Mouse (Mus musculus): ENCODE data around the gene Icos.
A peak's percentile ranks its signal among the peaks of the same experiment; 100 is the strongest.

Gene Icos

GRCm38 (mm10) chr1:60961080-60961479, 16.6 kb upstream of the Icos start:
- peak; percentile 68 for DNase-seq (ENCODE audit: low read depth, low spot score)

DNA sequence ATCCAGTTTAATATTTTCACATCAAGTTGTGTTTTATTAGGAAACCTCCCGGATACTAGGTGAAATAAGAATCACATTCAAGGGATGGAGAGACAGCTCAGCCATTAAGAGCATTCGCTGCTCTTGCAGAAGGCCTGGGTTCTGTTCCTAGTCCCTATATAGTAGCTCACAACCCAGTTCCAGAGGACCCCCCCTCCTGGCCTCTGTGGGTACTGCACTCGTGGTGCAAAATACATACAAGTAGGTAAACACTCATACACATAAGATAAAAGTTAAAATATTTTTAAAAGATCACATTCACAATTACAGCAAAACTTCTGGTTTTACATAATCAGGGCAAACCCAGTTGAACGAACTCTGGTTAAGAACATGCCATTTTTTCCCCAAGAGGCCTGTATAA, 15.6 kb upstream of the Icos start:
- peak; percentile 30 for DNase-seq (ENCODE audit: low read depth, low spot score)

DNA sequence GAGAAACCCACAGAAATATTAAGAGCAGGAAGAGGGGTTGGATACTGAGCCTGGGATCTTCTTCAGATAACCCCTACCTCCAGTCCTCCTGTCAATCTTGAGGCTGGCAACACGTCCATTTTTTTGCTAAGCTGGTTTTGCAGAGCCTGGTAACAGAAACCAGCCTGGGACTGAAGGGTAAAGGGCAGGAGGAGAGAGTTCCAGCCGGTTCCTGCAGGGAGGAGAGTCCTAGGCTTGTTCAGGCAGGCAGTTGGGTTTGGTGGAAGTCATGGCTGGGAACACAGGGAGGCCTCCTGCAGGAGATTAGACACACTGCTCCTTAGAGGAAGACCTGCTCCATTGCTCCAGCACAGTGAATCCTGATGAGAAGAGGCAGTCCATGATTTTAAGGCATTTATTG, 10.2 kb upstream of the Icos start:
- no peak for DNase-seq (ENCODE audit: low read depth, low spot score)

DNA sequence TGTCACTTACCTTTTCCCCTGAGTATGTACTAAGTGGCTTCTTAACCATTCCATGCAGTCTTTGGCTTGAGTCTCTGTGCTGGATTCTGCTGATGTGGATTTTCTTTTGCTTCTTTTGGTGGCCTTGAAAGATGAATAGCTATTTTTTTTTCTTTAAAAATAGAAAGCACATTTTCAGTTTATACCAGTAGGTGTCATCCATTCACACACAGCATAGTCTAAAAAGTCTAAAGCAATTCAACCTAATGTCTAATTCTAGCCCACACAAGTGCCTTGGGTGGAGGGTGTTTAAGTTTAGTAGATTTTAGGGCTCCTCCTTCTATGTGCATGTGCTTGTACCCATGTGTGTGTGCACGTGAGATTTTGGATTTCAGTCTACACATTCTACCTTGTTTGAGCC, 6.9 kb upstream of the Icos start:
- DNase-seq (ENCODE audit: low read depth, low spot score) = no peak

- DNase-seq (ENCODE audit: low read depth, low spot score) = no peak
Measured at GRCm38 (mm10) chr1:60974221-60974620, 3.5 kb upstream of the Icos start.

DNA sequence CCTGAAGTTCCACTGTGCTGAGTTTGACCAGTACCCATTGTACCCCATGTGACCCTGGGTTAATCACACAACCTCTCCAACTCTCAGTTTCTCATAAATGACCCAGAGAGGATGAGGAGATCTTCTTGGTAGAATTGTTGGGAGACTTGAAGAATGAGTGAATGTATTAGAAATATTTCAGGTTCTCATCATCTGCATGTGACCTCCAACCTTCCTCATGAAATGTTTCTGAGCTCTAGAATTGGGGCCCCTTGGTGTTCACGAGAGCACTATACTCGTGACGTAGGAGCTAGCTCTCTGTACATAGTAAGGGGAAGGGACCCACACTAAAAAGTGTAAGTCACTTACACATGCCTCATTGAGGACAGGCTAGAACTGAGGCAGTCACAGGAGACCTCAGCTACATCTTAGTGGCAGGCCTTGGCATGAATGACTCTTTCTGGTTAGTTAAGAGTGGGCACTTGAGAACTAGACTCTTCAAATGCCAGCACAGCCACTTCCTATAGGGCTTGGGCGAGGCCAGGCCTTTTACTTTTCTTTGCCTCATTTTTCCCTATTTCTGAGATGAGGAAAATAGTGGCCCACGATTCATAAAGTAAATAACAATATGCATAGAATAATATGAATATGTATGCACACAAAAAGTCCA, 2.0 kb upstream of the Icos start:
- DNase-seq (ENCODE audit: low read depth, low spot score) = no peak

DNA sequence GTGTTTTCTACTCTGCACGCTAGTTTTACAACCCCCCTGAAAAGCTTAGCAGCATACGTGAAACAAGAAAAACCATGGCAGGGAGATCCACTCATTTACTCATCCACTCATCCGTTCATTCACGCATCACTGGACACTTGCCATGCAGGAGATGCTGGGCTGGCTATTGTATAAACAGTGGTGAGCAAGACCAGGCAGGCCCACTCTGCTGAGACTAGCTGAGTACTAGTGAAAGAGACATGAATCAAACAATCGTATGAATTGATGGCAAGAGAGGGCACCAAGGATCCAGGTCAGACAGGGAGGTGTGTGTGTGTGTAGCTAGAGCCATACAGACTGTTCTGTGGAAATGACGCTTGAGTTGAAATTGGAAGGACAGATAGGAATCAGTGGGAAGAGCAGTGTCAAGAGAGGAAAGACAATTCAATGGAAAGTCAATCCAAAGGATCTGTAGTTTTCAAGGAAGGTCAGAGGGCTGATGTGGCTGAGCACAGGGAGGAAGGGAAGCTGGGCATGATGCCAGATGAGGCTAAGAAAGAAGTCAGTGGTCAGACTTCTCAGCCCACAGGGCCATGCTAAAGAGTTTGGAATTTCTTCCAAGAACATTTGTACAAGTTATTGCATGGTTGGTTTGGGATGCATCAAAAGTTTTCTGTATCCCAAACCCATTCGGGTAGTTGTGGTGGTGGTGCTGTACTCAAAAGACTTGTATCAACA, 1.6 kb downstream of the Icos start:
- DNase-seq (ENCODE audit: low read depth, low spot score) = no peak

DNA sequence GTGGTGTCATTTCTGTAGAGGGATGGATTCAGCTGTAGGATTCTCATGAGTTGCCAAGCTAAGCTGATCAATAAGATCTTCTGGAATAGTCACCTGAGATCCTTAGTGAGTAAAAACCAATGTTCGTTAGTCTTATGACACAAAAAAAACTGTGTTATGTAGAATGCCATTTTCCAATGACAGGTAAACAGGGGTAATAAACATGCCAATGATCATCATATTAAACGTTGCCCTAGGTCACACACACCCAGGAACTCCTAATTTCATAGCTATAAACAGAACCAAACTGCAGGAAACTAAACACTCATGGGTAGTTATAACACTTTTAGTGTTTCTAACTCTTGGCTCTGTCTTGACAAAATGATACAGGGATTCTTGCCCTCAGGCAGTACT, 2.1 kb downstream of the Icos start:
- DNase-seq (ENCODE audit: low read depth, low spot score) = no peak

DNA sequence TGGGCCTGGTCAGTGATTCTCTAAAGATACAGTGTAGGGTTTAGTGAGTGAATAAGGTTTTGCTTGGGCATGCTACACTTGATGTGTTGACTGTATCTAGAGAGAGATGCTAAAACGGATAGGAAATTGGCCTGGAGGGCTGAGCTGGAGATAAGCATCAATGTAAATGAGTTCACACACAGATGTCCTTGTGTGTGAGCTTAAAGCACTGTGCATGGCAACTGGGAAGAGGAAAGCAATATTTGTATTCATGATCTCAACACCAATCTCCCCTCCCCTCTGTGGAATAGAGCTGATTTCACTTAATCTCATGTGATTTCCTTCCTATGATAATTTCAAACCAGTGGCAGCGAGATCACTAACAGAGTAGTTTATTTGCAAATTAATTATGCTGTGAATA, 7.3 kb downstream of the Icos start:
- DNase-seq (ENCODE audit: low read depth, low spot score) = no peak

- DNase-seq (ENCODE audit: low read depth, low spot score) = no peak
Measured at GRCm38 (mm10) chr1:60986141-60986540, 8.4 kb downstream of the Icos start.

DNA sequence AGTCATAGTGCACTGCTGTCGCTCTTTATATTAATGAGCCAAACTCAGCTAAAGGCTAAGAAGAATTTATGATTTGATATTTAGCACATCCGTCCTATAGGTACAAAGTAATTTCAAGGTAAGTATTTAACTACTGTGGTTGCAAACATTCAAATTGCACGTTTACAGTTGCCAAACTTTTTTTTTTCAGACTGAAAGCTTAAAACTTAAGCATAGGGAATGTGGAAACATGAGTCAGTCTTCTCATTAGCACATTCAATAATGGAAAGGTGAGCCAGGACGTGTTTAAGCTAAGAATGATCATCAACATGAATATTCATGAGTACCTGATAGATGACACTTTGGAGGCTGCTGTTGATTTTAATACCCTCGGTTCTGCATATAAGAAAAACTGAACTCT, 11.4 kb downstream of the Icos start:
- no peak for DNase-seq (ENCODE audit: low read depth, low spot score)

DNA sequence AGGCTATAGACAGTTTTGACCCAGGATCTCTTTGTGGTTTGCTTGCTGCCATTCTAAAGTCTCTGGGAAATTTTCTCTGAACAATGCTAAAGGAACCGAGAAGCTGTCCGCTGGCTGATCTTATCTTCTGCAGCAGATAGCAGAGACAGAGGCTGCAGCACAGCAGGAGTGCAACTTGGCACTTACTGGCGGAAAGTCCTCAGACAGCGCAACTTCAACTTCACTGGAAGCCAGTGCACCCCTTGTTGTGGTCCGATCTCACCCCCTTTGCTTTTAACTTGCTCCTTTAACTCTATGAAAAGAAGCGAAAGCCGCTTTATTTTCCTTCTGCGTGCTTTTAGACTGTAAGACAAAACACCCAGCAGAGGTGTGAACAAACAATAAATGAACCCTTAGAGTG, 12.6 kb downstream of the Icos start:
- no peak for DNase-seq (ENCODE audit: low read depth, low spot score)

GRCm38 (mm10) chr1:60998008-60998557, 20.4 kb downstream of the Icos start:
- no peak for DNase-seq (ENCODE audit: low read depth, low spot score)

GRCm38 (mm10) chr1:60998689-60999088, 21.0 kb downstream of the Icos start:
- no peak for DNase-seq (ENCODE audit: low read depth, low spot score)

- DNase-seq (ENCODE audit: low read depth, low spot score) = no peak
Measured at GRCm38 (mm10) chr1:61001786-61002354, 24.1 kb downstream of the Icos start.

- DNase-seq (ENCODE audit: low read depth, low spot score) = no peak
Measured at GRCm38 (mm10) chr1:61006229-61006628, 28.5 kb downstream of the Icos start.

DNA sequence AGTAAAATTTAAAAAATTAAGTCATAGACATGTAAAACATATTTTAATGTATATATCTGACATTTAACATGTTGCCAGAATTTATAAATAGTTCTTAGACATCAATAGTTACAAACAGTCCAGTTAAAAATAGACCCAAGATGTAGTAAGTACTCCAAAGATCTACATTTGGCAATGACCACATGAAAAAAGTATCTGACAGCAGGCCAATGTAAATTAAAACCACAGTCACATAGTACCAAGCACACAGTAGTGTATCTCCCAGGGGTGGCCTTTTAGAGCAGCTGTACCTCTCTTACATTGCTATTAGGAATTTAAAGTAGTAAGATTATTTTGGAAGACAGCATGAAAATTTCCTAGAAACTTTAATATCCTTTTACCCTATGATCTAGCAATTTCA, 29.8 kb downstream of the Icos start:
- DNase-seq (ENCODE audit: low read depth, low spot score) = no peak

DNA sequence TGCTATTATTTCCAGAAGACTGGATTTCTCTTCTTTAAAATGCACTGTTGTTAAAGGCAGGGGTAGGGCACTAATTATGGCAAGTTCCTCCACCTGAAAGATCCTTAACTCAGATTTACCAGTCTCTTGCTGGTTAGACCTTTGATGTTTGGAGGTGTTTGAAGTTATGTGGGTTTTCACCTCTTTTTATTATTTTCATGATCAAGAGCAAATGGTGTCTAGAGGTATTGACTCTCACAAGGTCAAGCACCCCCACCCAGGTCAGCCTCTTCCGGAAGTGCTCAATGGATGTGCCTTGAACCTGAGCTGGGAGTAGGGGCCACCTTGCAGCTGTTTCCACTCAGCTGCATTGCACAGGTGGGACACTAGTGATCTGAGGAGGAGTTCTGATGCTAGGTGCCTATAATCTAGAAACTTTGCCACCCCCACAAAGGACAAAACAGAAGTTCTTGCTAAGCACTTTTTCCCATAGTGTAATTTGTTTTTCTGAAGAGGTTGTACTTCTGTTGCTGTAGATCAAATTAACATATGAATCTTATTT, 38.9 kb downstream of the Icos start:
- no peak for DNase-seq (ENCODE audit: low read depth, low spot score)

DNA sequence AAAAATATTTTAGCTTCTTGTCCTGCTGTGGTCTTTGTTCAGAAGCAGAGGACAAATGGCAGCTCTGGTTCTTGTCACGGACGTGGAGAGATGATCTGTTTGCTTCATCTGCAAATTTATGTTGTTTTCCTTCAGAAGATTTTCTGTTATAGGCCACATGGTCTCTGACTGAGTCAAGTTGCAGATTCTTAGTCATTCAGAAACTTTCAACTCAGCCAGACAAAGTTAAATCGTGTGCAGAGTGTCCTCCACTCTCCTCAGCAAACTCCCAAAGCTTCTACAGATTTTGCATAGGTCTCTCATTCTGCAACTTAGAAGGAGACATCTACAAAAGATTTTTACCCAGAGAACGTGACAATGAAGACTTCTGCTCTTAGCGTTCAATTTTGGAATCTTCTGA, 49.0 kb downstream of the Icos start:
- DNase-seq (ENCODE audit: low read depth, low spot score) = no peak

DNA sequence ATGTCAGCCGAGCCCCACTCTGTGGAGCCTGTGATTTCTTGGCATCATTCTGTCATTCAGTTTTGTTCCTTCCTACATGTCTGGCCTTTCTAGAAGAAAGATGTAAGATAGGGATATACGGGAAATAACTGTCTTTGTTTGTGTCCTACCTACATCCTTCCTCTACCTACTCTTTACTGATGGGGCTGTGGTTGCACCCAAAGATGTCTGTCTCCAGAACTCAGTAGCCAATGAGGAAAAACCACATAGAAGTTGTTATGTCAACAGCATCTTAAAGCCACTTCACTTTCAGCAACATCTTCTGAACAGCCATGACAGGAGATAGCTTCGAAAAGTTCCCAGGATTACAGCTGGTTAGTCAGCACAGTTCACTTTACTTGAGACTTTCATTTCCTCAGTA, 49.8 kb downstream of the Icos start:
- DNase-seq (ENCODE audit: low read depth, low spot score) = no peak

- DNase-seq (ENCODE audit: low read depth, low spot score) = no peak
Measured at GRCm38 (mm10) chr1:61029919-61030318, 52.2 kb downstream of the Icos start.

DNA sequence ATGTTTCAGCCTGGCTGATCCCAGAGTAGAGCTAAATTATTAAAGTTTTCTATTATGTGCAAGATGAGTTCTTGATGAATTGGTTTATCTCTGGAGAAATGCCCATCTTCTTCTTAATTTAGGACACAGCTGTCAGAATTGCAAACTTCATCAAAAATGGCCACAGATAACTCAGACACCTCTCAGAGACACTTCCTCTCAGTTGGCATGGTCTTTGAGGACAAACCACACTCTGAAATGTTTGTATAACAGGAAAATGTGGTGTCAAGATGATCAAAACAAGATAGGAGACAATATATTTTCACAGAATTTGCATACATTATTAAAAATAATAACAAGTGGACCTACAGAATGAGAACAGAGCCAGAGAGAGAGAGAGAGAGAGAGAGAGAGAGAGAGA, 52.8 kb downstream of the Icos start:
- no peak for DNase-seq (ENCODE audit: low read depth, low spot score)

DNA sequence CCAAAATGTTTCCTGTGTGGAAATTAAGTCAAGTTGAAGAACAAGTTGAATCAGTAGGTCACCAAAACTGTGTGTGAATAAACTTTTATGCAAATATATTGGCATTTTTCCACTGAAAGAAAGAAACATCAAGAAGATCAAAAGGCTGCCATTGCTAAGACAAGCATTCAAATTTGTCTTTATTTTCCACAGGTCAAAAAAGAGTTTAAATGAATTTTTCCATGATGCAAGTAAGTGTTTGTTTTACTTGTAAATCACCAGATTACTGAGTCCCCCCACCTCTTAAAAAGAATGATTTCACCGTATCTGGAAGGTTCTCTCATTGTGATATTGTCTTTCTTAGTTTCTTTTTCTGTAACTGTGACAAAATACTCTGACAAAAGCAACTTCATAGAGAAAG, 57.5 kb downstream of the Icos start:
- DNase-seq (ENCODE audit: low read depth, low spot score) = no peak
